Mouse (Mus musculus) ES-E14 (cell line): ENCODE measurements around the gene Neu1. TPM values are rescaled to one million over a fixed set of nuclear protein-coding genes. Genes with fewer than 3 reads are reported as not detected.

Experiments
- DNase-seq: peaks from one replicate; pipeline ENCODE4 v3.0.0-alpha.2; 2013; ENCODE audit warnings: low read depth, low spot score
- H3K27ac ChIP-seq: 2 replicates; pipeline ENCODE4 v1.5.1; 2012; ENCODE audit warnings: low read depth, mild to moderate bottlenecking, low read length, moderate library complexity, mixed read lengths; ENCODE audit not compliant: poor library complexity, insufficient read depth, severe bottlenecking
- H3K36me3 ChIP-seq: 2 replicates; pipeline ENCODE4 v1.6.1; 2012; ENCODE audit warnings: mild to moderate bottlenecking, low read length, moderate library complexity, mixed read lengths; ENCODE audit not compliant: control insufficient read depth, poor library complexity, insufficient read depth, severe bottlenecking
- H3K4me1 ChIP-seq, 2 experiments: fragments of 150-350 bp in 1 of 2; sonication (generic) in 1 of 2; 2 replicates each; pipeline ENCODE4 v1.6.1; 2012; ENCODE audit warnings: low read length in 2 of 2, mild to moderate bottlenecking in 1 of 2, mixed read lengths in 1 of 2; ENCODE audit not compliant: control insufficient read depth in 2 of 2, insufficient read depth in 2 of 2, poor library complexity in 1 of 2
- H3K4me3 ChIP-seq, 2 experiments: fragments of 150-350 bp in 1 of 2; sonication (generic) in 1 of 2; 2 replicates each; pipeline ENCODE4 v1.5.1; 2012; ENCODE audit warnings: low read length in 2 of 2, low read depth in 1 of 2, mild to moderate bottlenecking in 1 of 2, mixed read lengths in 1 of 2; ENCODE audit not compliant: insufficient read depth in 1 of 2, poor library complexity in 1 of 2, severe bottlenecking in 1 of 2
- H3K9ac ChIP-seq: 2 replicates; pipeline ENCODE4 v1.6.1; 2012; ENCODE audit warnings: low read depth, mild to moderate bottlenecking, low read length, mixed read lengths; ENCODE audit not compliant: poor library complexity, insufficient read depth, severe bottlenecking
- H3K9me3 ChIP-seq: fragments of 150-350 bp; sonication (generic); 2 replicates; pipeline ENCODE4 v1.6.1; 2012; ENCODE audit warnings: low read depth, mild to moderate bottlenecking, low read length; ENCODE audit not compliant: control insufficient read depth, insufficient read depth
- CHD2 ChIP-seq: IDR thresholded peaks from 2 replicates; pipeline ENCODE4 v1.6.1; 2014; ENCODE audit warnings: mild to moderate bottlenecking, low read depth, low read length, inconsistent platforms
- HCFC1 ChIP-seq: IDR thresholded peaks from 2 replicates; pipeline ENCODE4 v1.6.1; 2012; ENCODE audit warnings: low read length, inconsistent platforms, borderline replicate concordance; ENCODE audit not compliant: insufficient read depth
- MAFK ChIP-seq: IDR thresholded peaks from 2 replicates; pipeline ENCODE4 v1.6.1; 2014; ENCODE audit warnings: mild to moderate bottlenecking, low read depth, low read length, inconsistent platforms; ENCODE audit not compliant: insufficient read depth
- ZC3H11A ChIP-seq: IDR thresholded peaks from 2 replicates; pipeline ENCODE4 v1.6.1; 2012; ENCODE audit warnings: low read depth, mild to moderate bottlenecking, inconsistent platforms, low read length, borderline replicate concordance
- ZNF384 ChIP-seq: IDR thresholded peaks from 2 replicates; pipeline ENCODE4 v1.6.1; 2012; ENCODE audit warnings: low read depth, low read length, inconsistent platforms
- in situ Hi-C, 2 experiments: fragments of 600-800 bp; cut with MboI; formaldehyde crosslinking; loops; one replicate each; pipeline ENCODE4 v1.15.1; 2025; ENCODE audit warnings: low sequenced_read_pairs in 2 of 2, inconsistent platforms in 1 of 2; ENCODE audit not compliant: unreplicated experiment in 2 of 2
- total RNA-seq: library from RNA; depleted of rRNA; stranded (reverse); fragments of 300-350 nt; gene quantifications from 2 replicates; pipeline ENCODE4 v1.2.3, GENCODE M21; 2012

The Neu1 gene
- total RNA-seq, 1 experiment: 24.0 TPM

DNA sequence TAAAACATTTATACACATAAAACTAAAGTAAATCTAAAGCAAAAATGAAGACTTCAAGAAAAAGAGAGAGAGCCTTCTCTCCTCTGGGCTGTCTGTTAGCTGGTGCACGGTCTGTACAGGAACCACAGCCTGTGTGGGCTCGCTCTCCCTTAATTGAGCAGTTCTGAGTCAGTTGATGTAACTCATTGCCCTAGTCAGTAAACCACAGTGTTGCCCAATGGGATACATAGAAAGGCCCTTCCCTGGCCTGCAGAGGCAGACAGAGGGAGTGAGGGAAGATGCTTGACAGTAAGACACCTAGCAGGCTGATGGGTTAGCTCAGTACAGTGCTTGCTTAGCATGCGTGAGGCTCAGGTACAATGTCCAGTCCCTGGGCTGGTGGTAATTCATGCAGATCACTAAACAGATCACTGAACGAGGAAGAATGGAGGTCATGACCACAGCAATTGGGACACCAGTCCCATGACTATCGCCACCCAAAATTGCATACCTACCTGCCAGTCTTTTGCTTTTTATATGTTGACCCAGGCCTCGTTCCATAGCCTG lies 7.0 kb downstream of the Neu1 start:
- H3K9ac ChIP-seq: no peak overlapping the region
- no peaks in the 10 kb centered on the region for H3K9me3 ChIP-seq
- H3K4me1 ChIP-seq: peaks cover 0 to 10% of the 10 kb centered on the region in 2 experiments; a peak in 2 of 4 replicates
- TF ChIP-seq ZC3H11A: no peak
- TF ChIP-seq HCFC1: no peak
- no peak for TF ChIP-seq MAFK
- TF ChIP-seq CHD2: no peak
- no peak for TF ChIP-seq ZNF384
- peaks cover 12% of the 10 kb centered on the region; the same call in 1 of the 2 replicates for H3K36me3 ChIP-seq
- in situ Hi-C loops: no loop called here
- DNase-seq: no peak
- no peak overlapping the region for H3K27ac ChIP-seq
- H3K4me3 ChIP-seq: no peak overlapping the region

DNA sequence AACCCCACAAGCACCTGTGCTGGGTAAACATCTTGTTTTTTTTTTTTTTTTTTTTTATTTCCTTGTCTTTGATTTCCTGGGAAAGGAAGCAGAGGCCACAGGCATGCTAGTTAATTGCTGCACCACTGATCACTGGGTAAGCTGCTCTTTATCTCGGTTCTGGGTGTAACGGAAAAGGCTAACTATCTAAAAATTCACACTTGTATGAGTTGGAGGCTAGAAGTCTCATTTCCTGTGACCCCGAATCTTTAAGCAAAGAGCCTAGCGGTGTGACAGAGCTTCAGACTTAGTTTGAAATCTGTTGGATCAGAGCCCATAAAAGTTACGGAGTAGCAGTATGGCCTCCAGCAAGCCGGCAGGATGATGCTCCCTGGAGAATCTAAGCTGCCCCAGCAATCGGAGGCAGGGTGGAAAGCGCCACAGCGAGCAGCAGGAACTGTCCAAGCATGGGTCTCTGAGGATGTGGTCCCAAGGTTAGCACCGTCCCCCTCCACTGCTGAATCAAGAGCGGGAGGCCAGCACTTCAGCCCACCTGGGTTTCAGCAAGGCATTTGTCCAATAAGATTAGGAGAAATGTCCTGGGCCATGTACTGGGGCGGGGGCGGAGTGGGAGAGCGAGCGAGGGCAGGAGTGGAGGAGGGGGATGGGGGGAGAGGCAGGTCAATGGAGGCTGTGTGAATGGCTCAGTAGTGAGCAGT lies 10.4 kb downstream of the Neu1 start:
- H3K27ac ChIP-seq: no peak overlapping the region; the same call in 1 of the 2 replicates
- peak overlapping the region; percentile 20 for H3K9ac ChIP-seq
- no peak for DNase-seq
- H3K4me1 ChIP-seq: no peaks in the 10 kb centered on the region
- no peaks in the 10 kb centered on the region for H3K9me3 ChIP-seq
- no peaks in the 10 kb centered on the region for H3K36me3 ChIP-seq
- peak overlapping the region; percentile 36 to 60 for H3K4me3 ChIP-seq
- no peak for TF ChIP-seq ZC3H11A
- TF ChIP-seq ZNF384: peak; percentile 86
- in situ Hi-C loops: no loop called here

DNA sequence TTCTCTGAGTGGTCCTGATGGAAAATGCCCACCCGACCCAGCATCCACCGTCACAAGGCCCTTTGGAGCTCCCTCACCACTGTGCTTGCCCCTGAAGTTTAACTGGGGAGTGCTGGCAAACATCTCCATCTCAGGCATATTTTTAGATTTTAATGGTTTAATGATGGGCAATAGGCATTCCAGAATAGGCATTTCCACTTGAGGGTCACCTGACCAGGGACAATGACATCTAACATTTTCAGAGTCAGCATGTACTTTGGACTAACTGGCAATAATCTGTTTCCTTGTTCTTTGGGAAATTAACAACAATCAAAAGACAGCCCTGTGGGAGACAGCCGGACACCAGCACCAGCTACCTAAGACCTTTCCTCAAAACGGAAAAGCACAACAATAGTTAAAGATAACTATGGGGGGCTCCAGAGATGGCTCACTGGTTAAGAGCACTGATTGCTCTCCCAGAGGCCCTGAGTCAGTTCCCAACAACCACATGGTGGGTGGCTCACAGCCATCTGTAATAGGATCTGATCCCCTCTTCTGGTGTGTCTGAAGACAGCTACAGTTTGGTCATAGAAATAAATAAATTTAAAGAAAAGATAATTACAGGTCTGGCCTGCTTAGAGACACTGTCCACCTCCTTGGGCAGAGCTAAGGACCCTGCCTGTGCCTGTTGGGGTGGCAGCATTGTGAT lies 12.2 kb downstream of the Neu1 start:
- no peak overlapping the region for H3K4me3 ChIP-seq
- no peaks in the 10 kb centered on the region for H3K36me3 ChIP-seq
- H3K27ac ChIP-seq: no peak overlapping the region
- in situ Hi-C loops: no loop called here
- no peak overlapping the region for H3K9ac ChIP-seq
- TF ChIP-seq ZNF384 (no peak), HCFC1 (no peak), MAFK (no peak), ZC3H11A (no peak), CHD2 (no peak)
- H3K9me3 ChIP-seq: no peaks in the 10 kb centered on the region
- DNase-seq: no peak
- no peaks in the 10 kb centered on the region for H3K4me1 ChIP-seq

DNA sequence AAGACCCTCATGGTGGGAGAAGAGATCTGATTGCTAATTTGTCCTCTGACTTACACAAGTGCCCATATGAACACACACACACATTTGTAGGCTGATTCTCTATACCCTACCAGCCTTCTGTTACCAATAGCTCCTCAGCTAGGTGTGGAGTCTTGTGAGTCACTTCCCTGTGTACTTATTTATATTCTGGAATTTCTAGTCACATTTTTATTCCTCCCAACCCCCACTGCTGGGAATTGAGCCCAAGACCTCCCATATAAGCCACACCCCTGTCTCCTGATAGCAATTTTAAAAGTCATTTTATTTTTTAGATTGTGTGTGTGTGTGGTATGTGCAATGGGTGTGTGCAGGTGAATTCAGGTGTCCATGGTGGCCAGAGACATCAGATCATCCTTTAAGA lies 13.3 kb downstream of the Neu1 start:
- H3K9me3 ChIP-seq: no peaks in the 10 kb centered on the region
- H3K27ac ChIP-seq: no peak overlapping the region
- H3K9ac ChIP-seq: no peak overlapping the region
- H3K4me1 ChIP-seq: no peaks in the 10 kb centered on the region
- peaks cover under 1% of the 10 kb centered on the region; the same call in 1 of the 2 replicates for H3K36me3 ChIP-seq
- in situ Hi-C loops: no loop called here
- TF ChIP-seq ZC3H11A (no peak), CHD2 (no peak), ZNF384 (no peak), HCFC1 (no peak), MAFK (no peak)
- no peak overlapping the region for H3K4me3 ChIP-seq
- no peak for DNase-seq
